Mouse (Mus musculus): Measurements from ENCODE around the gene Slc37a3. TPM values are rescaled to one million over a fixed set of nuclear protein-coding genes. Genes with fewer than 3 reads are reported as not detected.

Slc37a3 gene
- total RNA-seq, 1 experiment, result 45.2 TPM

DNA sequence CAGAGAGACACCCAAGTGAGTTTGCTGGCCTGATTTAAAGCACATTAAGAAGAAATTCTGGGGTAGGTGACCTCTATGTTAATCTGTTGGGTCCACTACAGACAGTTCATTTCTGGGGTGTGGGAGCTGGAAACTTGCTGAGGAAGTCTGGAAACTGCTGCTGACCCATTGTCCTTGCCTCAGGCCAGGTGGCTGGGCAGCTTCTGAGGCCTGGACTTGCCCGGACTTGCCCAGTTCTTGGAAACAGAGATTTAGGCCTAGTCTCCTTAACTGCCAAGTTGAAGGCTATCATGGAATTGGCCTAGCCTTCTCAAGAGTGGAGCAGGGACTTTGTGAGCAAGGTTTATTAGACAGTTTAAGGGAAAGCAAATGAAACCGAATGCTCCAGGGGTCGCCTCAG is 92.6 kb downstream of the Slc37a3 start:
- H3K9me3 ChIP-seq (ENCODE audit: control insufficient read depth, insufficient read depth, low read depth, low read length), result no peaks in the 10 kb centered on the region
- no peak overlapping the region for H3K4me3 ChIP-seq (ENCODE audit: insufficient read depth in 1 of 2, low read depth in 1 of 2, low read length in 2 of 2, poor library complexity in 1 of 2, severe bottlenecking in 1 of 2)
- no peak for TF ChIP-seq ZNF384 (IDR thresholded peaks at IDR 0.05; ENCODE audit: low read depth, low read length)
- no peak for TF ChIP-seq MAFK (IDR thresholded peaks at IDR 0.05; ENCODE audit: insufficient read depth, low read depth, low read length)
- no peak for TF ChIP-seq CHD2 (IDR thresholded peaks at IDR 0.05; ENCODE audit: low read depth, low read length)
- TF ChIP-seq HCFC1 (IDR thresholded peaks at IDR 0.05; ENCODE audit: borderline replicate concordance, insufficient read depth, low read length), result no peak
- no peak for TF ChIP-seq ZC3H11A (IDR thresholded peaks at IDR 0.05; ENCODE audit: borderline replicate concordance, low read depth, low read length)
- no peak overlapping the region for H3K9ac ChIP-seq (ENCODE audit: insufficient read depth, low read depth, low read length, poor library complexity, severe bottlenecking)
- H3K4me1 ChIP-seq (ENCODE audit: control insufficient read depth in 2 of 2, insufficient read depth in 2 of 2, low read length in 2 of 2, poor library complexity in 1 of 2), result peaks cover 7 to 10% of the 10 kb centered on the region in 2 experiments; a peak in 3 of 4 replicates
- DNase-seq (ENCODE audit: low read depth, low spot score), result no peak
- peak overlapping the region; percentile 37; the same call in 1 of the 2 replicates for H3K27ac ChIP-seq (ENCODE audit: insufficient read depth, low read depth, low read length, poor library complexity, severe bottlenecking)
- in situ Hi-C loops (cut with MboI; ENCODE audit: low sequenced_read_pairs in 2 of 2, unreplicated experiment in 2 of 2), result no loop called here
- H3K36me3 ChIP-seq (ENCODE audit: control insufficient read depth, insufficient read depth, low read length, poor library complexity, severe bottlenecking), result no peaks in the 10 kb centered on the region; the same call in 1 of the 2 replicates

Other genes starting within 250 kb of the Slc37a3 start
- gene Kdm7a, start 170.9 kb downstream of the Slc37a3 start, total RNA-seq (2012; rRNA removed), result 7.4 and 11.9 TPM in 2 replicates
- gene Rab19, start 3.5 kb upstream of the Slc37a3 start, total RNA-seq (2012; rRNA removed), result 0.53 and 0.62 TPM in 2 replicates
- gene Mkrn1, start 42.8 kb upstream of the Slc37a3 start, total RNA-seq (2012; rRNA removed), result 652 and 719 TPM in 2 replicates
- gene Dennd2a, start 180.2 kb upstream of the Slc37a3 start, total RNA-seq (2012; rRNA removed), result 22.1 and 24.8 TPM in 2 replicates
- 11.4 and 18.1 TPM in 2 replicates for gene Adck2, start 196.2 kb upstream of the Slc37a3 start, total RNA-seq (2012; rRNA removed)
- not detected in 2 replicates for gene Gm42420, start 208.1 kb upstream of the Slc37a3 start, total RNA-seq (2012; rRNA removed)
- 109 and 122 TPM in 2 replicates for gene Ndufb2, start 214.9 kb upstream of the Slc37a3 start, total RNA-seq (2012; rRNA removed)